Mouse (Mus musculus) CH12.LX (cell line): Measurements from ENCODE around the gene Rxfp4. TPM values are rescaled to one million over a fixed set of nuclear protein-coding genes. Genes with fewer than 3 reads are reported as not detected.

ENCODE experiments used
- DNase-seq: peaks from one replicate; pipeline ENCODE4 v3.0.0-alpha.2; 2013; ENCODE audit errors: extremely low read depth
- H3K27ac ChIP-seq: 2 replicates; pipeline ENCODE4 v1.5.1; 2012; ENCODE audit warnings: low read depth, mild to moderate bottlenecking, control low read depth, moderate library complexity; ENCODE audit not compliant: insufficient read depth
- H3K27me3 ChIP-seq: replicated peaks from 2 replicates; pipeline ENCODE3; 2012; ENCODE audit warnings: inconsistent platforms
- H3K36me3 ChIP-seq, 2 experiments: replicated peaks in 1 of 2; 2 replicates each; pipeline versions ENCODE3 to v1.6.1; 2012; ENCODE audit warnings: inconsistent platforms in 1 of 2, low read length in 1 of 2, mild to moderate bottlenecking in 1 of 2, mixed read lengths in 1 of 2, moderate library complexity in 1 of 2; ENCODE audit not compliant: control insufficient read depth in 1 of 2, insufficient read depth in 1 of 2
- H3K4me1 ChIP-seq, 2 experiments: 2 replicates each; pipeline ENCODE4 v1.6.1; 2012; ENCODE audit warnings: inconsistent platforms in 1 of 2, moderate library complexity in 1 of 2; ENCODE audit not compliant: insufficient read depth in 2 of 2, control insufficient read depth in 1 of 2
- H3K4me2 ChIP-seq: 2 replicates; pipeline ENCODE4 v1.6.1; 2012; ENCODE audit warnings: low read depth, mild to moderate bottlenecking, control low read depth; ENCODE audit not compliant: poor library complexity, insufficient read depth, severe bottlenecking
- H3K4me3 ChIP-seq, 3 experiments: fragments of 150-350 bp in 1 of 3; sonication (generic) in 1 of 3; replicated peaks in 1 of 3; 2 replicates each; pipeline versions ENCODE3 to v1.5.1; 2011 to 2012; ENCODE audit warnings: low read depth in 2 of 3, low read length in 2 of 3, mild to moderate bottlenecking in 2 of 3, moderate library complexity in 2 of 3, control low read depth in 1 of 3, improper control_type of control experiment in 1 of 3, inconsistent platforms in 1 of 3, mixed read lengths in 1 of 3; ENCODE audit not compliant: poor library complexity in 1 of 3
- H3K79me2 ChIP-seq: replicated peaks from 2 replicates; pipeline ENCODE4 v1.6.1; 2012; ENCODE audit warnings: mild to moderate bottlenecking, moderate library complexity; ENCODE audit not compliant: control insufficient read depth, poor library complexity, insufficient read depth, severe bottlenecking; ENCODE audit errors: extremely low read depth
- H3K9ac ChIP-seq: 2 replicates; pipeline ENCODE4 v1.6.1; 2012; ENCODE audit warnings: low read depth, mild to moderate bottlenecking, control low read depth, moderate library complexity; ENCODE audit not compliant: insufficient read depth
- H3K9me3 ChIP-seq: replicated peaks from 2 replicates; pipeline ENCODE3; 2012; ENCODE audit warnings: low read length, inconsistent platforms, mixed read lengths
- BHLHE40 ChIP-seq: IDR thresholded peaks from 2 replicates; pipeline ENCODE4 v1.6.1; 2011; ENCODE audit warnings: mild to moderate bottlenecking, low read depth, low read length, improper control_type of control experiment
- CTCF ChIP-seq, 2 experiments: IDR thresholded peaks in 1 of 2; conservative IDR thresholded peaks in 1 of 2; 2 replicates each; pipeline ENCODE4 v1.5.1; 2011 to 2012; ENCODE audit warnings: low read depth in 2 of 2, low read length in 2 of 2, improper control_type of control experiment in 1 of 2, inconsistent platforms in 1 of 2, mild to moderate bottlenecking in 1 of 2, moderate library complexity in 1 of 2
- E2F4 ChIP-seq: IDR thresholded peaks from 2 replicates; pipeline ENCODE4 v1.6.1; 2011; ENCODE audit warnings: low read depth, low read length, improper control_type of control experiment; ENCODE audit not compliant: insufficient replicate concordance
- ELF1 ChIP-seq: IDR thresholded peaks from 2 replicates; pipeline ENCODE4 v1.6.1; 2014; ENCODE audit warnings: low read depth, mild to moderate bottlenecking, inconsistent platforms, low read length, improper control_type of control experiment
- ETS1 ChIP-seq: conservative IDR thresholded peaks from 2 replicates; pipeline ENCODE4 v1.6.1; 2012; ENCODE audit warnings: low read depth, mild to moderate bottlenecking, inconsistent platforms, low read length, improper control_type of control experiment, moderate library complexity
- HCFC1 ChIP-seq: IDR thresholded peaks from 2 replicates; pipeline ENCODE4 v1.6.1; 2012; ENCODE audit warnings: low read depth, mild to moderate bottlenecking, inconsistent platforms, low read length, improper control_type of control experiment
- IRF4 ChIP-seq: IDR thresholded peaks from 2 replicates; pipeline ENCODE4 v1.6.1; 2014; ENCODE audit warnings: low read depth, mild to moderate bottlenecking, inconsistent platforms, low read length, improper control_type of control experiment
- JUND ChIP-seq: conservative IDR thresholded peaks from 2 replicates; pipeline ENCODE4 v1.6.1; 2011; ENCODE audit warnings: low read depth, low read length, improper control_type of control experiment
- MAX ChIP-seq: IDR thresholded peaks from 2 replicates; pipeline ENCODE4 v1.6.1; 2011; ENCODE audit warnings: low read length, improper control_type of control experiment
- MAZ ChIP-seq: IDR thresholded peaks from 2 replicates; pipeline ENCODE4 v1.6.1; 2012; ENCODE audit warnings: low read depth, mild to moderate bottlenecking, inconsistent platforms, low read length, improper control_type of control experiment, moderate library complexity
- MXI1 ChIP-seq: IDR thresholded peaks from 2 replicates; pipeline ENCODE4 v1.6.1; 2011; ENCODE audit warnings: mild to moderate bottlenecking, low read depth, low read length, improper control_type of control experiment
- PAX5 ChIP-seq: IDR thresholded peaks from 2 replicates; pipeline ENCODE4 v1.6.1; 2012; ENCODE audit warnings: low read length, inconsistent platforms, mixed read lengths
- POLR2A ChIP-seq: IDR thresholded peaks from 2 replicates; pipeline ENCODE4 v1.6.1; 2011; ENCODE audit warnings: low read depth, mild to moderate bottlenecking, improper control_type of control experiment, low read length
- POLR2AphosphoS2 ChIP-seq: IDR thresholded peaks from 2 replicates; pipeline ENCODE4 v1.6.1; 2011; ENCODE audit warnings: low read depth, low read length, improper control_type of control experiment
- RAD21 ChIP-seq: IDR thresholded peaks from 2 replicates; pipeline ENCODE4 v1.6.1; 2011; ENCODE audit warnings: low read depth, mild to moderate bottlenecking, low read length, improper control_type of control experiment, moderate library complexity
- SMC3 ChIP-seq: IDR thresholded peaks from 2 replicates; pipeline ENCODE4 v1.6.1; 2011; ENCODE audit warnings: low read depth, low read length, improper control_type of control experiment
- USF2 ChIP-seq: conservative IDR thresholded peaks from 2 replicates; pipeline ENCODE4 v1.6.1; 2011; ENCODE audit warnings: low read depth, low read length, improper control_type of control experiment
- ZC3H11A ChIP-seq: IDR thresholded peaks from 2 replicates; pipeline ENCODE4 v1.6.1; 2012; ENCODE audit warnings: low read depth, mild to moderate bottlenecking, inconsistent platforms, low read length, improper control_type of control experiment
- ZMIZ1 ChIP-seq: IDR thresholded peaks from 2 replicates; pipeline ENCODE4 v1.6.1; 2012; ENCODE audit warnings: low read depth, mild to moderate bottlenecking, inconsistent platforms, low read length, improper control_type of control experiment
- dilution Hi-C: fragments of 300-500 bp; cut with MboI; formaldehyde crosslinking; loops from 2 replicates; pipeline ENCODE4 v1.14.3; 2020; ENCODE audit warnings: low sequenced_read_pairs; ENCODE audit not compliant: extremely low pct_unique_long_range_greater_than_20kb, extremely low pct_ligation_motif_present
- in situ Hi-C: fragments of 300-500 bp; cut with MboI; formaldehyde crosslinking; loops from 3 replicates; pipeline ENCODE4 v1.14.3; 2019; ENCODE audit warnings: low sequenced_read_pairs, low pct_ligation_motif_present, low pct_unique_long_range_greater_than_20kb, mixed read lengths
- polyA plus RNA-seq: library from polyadenylated mRNA; unstranded; fragments of >175 nt; gene quantifications from 2 replicates; pipeline ENCODE4 v1.2.1, GENCODE M21; 2012; ENCODE audit warnings: low read depth; ENCODE audit not compliant: insufficient read length
- total RNA-seq, 2 experiments: library from RNA; depleted of rRNA; stranded (reverse); fragments of 300-350 nt in 1 of 2; fragments of >200 nt in 1 of 2; gene quantifications; 2 replicates each; pipeline ENCODE4 v1.2.3; 2012 to 2014

Rxfp4 gene
- total and polyA plus RNA-seq, 3 experiments: not detected

- dilution Hi-C loops: no loop called here
- H3K79me2 ChIP-seq: no peaks in the 10 kb centered on the region
- no peak overlapping the region for H3K4me3 ChIP-seq
- no peak overlapping the region for H3K4me2 ChIP-seq
- no peak for DNase-seq
- H3K9ac ChIP-seq: no peak overlapping the region
- H3K36me3 ChIP-seq: no peaks in the 10 kb centered on the region
- H3K4me1 ChIP-seq: peaks cover 2 to 24% of the 10 kb centered on the region in 2 experiments; a peak in 2 of 4 replicates
- no peak overlapping the region for H3K27ac ChIP-seq
- no peaks in the 10 kb centered on the region for H3K9me3 ChIP-seq
- in situ Hi-C loops: loop anchor here (25.0 kb wide), 1 partner anchor 135 kb away; no protein-coding TSS in a partner anchor
- TF ChIP-seq POLR2A (no peak), IRF4 (no peak), HCFC1 (no peak), ELF1 (no peak), ZMIZ1 (no peak), ETS1 (no peak), MAX (no peak), CTCF (conservative IDR thresholded peaks at IDR 0.05 in 1 of 2, IDR thresholded peaks at IDR 0.05 in 1 of 2; ENCODE audit: low read depth in 2 of 2, low read length in 2 of 2) (no peak), PAX5 (no peak), MXI1 (no peak), SMC3 (no peak), POLR2AphosphoS2 (no peak), RAD21 (no peak), ZC3H11A (no peak), BHLHE40 (no peak), JUND (no peak), MAZ (no peak), E2F4 (no peak), USF2 (no peak)
- no peaks in the 10 kb centered on the region for H3K27me3 ChIP-seq
Observed at GRCm38 (mm10) chr3:88602466-88602865, 50.5 kb downstream of the Rxfp4 start.

Other genes starting within 250 kb of the Rxfp4 start
- gene Pmf1, start 242.8 kb downstream of the Rxfp4 start, total RNA-seq (2012; rRNA removed): 99.1 and 99.9 TPM in 2 replicates
- 102 and 104 TPM in 2 replicates for gene Pmf1, start 242.8 kb downstream of the Rxfp4 start, total RNA-seq (2014; rRNA removed)
- 135 and 144 TPM in 2 replicates for gene Pmf1, start 242.8 kb downstream of the Rxfp4 start, polyA plus RNA-seq
- 8.9 and 11.5 TPM in 2 replicates for gene Slc25a44, start 228.0 kb downstream of the Rxfp4 start, total RNA-seq (2012; rRNA removed)
- 12.9 and 13.2 TPM in 2 replicates for gene Slc25a44, start 228.0 kb downstream of the Rxfp4 start, total RNA-seq (2014; rRNA removed)
- 15.9 and 17.5 TPM in 2 replicates for gene Slc25a44, start 228.0 kb downstream of the Rxfp4 start, polyA plus RNA-seq
- 4.5 and 4.7 TPM in 2 replicates for gene Sema4a, start 192.0 kb downstream of the Rxfp4 start, total RNA-seq (2012; rRNA removed)
- gene Sema4a, start 192.0 kb downstream of the Rxfp4 start, total RNA-seq (2014; rRNA removed): 2.3 and 3.5 TPM in 2 replicates
- gene Sema4a, start 192.0 kb downstream of the Rxfp4 start, polyA plus RNA-seq: 7.1 and 7.9 TPM in 2 replicates
- 60.7 and 67.7 TPM in 2 replicates for gene Lmna, start 143.2 kb downstream of the Rxfp4 start, total RNA-seq (2012; rRNA removed)
- gene Lmna, start 143.2 kb downstream of the Rxfp4 start, total RNA-seq (2014; rRNA removed): 16.1 and 19.8 TPM in 2 replicates
- gene Lmna, start 143.2 kb downstream of the Rxfp4 start, polyA plus RNA-seq: 17.2 and 21.5 TPM in 2 replicates
- gene Mex3a, start 120.7 kb downstream of the Rxfp4 start, total RNA-seq (2012; rRNA removed): 3.4 and 4.9 TPM in 2 replicates
- 0.86 and 1.1 TPM in 2 replicates for gene Mex3a, start 120.7 kb downstream of the Rxfp4 start, total RNA-seq (2014; rRNA removed)
- gene Mex3a, start 120.7 kb downstream of the Rxfp4 start, polyA plus RNA-seq: 2.0 and 2.5 TPM in 2 replicates
- gene Rab25, start 104.8 kb downstream of the Rxfp4 start, total RNA-seq (2012; rRNA removed): 4.1 and 7.1 TPM in 2 replicates
- 0.76 and 0.79 TPM in 2 replicates for gene Rab25, start 104.8 kb downstream of the Rxfp4 start, total RNA-seq (2014; rRNA removed)
- 1.8 and 2.0 TPM in 2 replicates for gene Rab25, start 104.8 kb downstream of the Rxfp4 start, polyA plus RNA-seq
- gene Lamtor2, start 100.1 kb downstream of the Rxfp4 start, total RNA-seq (2012; rRNA removed): 73.2 and 96.6 TPM in 2 replicates
- 42.3 and 44.0 TPM in 2 replicates for gene Lamtor2, start 100.1 kb downstream of the Rxfp4 start, total RNA-seq (2014; rRNA removed)
- 56.0 and 83.9 TPM in 2 replicates for gene Lamtor2, start 100.1 kb downstream of the Rxfp4 start, polyA plus RNA-seq
- gene Ubqln4, start 99.4 kb downstream of the Rxfp4 start, total RNA-seq (2012; rRNA removed): 39.6 and 47.3 TPM in 2 replicates
- 22.4 and 22.8 TPM in 2 replicates for gene Ubqln4, start 99.4 kb downstream of the Rxfp4 start, total RNA-seq (2014; rRNA removed)
- gene Ubqln4, start 99.4 kb downstream of the Rxfp4 start, polyA plus RNA-seq: 55.7 and 62.2 TPM in 2 replicates
- gene Ssr2, start 77.3 kb downstream of the Rxfp4 start, total RNA-seq (2012; rRNA removed): 364 and 435 TPM in 2 replicates
- 325 and 377 TPM in 2 replicates for gene Ssr2, start 77.3 kb downstream of the Rxfp4 start, total RNA-seq (2014; rRNA removed)
- gene Ssr2, start 77.3 kb downstream of the Rxfp4 start, polyA plus RNA-seq: 307 and 346 TPM in 2 replicates
- 40.0 and 43.9 TPM in 2 replicates for gene Arhgef2, start 47.2 kb downstream of the Rxfp4 start, total RNA-seq (2012; rRNA removed)
- gene Arhgef2, start 47.2 kb downstream of the Rxfp4 start, total RNA-seq (2014; rRNA removed): 15.0 and 18.5 TPM in 2 replicates
- 31.4 and 43.1 TPM in 2 replicates for gene Arhgef2, start 47.2 kb downstream of the Rxfp4 start, polyA plus RNA-seq
- gene Khdc4, start 32.7 kb upstream of the Rxfp4 start, total RNA-seq (2012; rRNA removed): 35.2 and 40.2 TPM in 2 replicates
- 56.6 and 58.6 TPM in 2 replicates for gene Khdc4, start 32.7 kb upstream of the Rxfp4 start, total RNA-seq (2014; rRNA removed)
- 53.6 TPM in 2 replicates for gene Khdc4, start 32.7 kb upstream of the Rxfp4 start, polyA plus RNA-seq
- 21.4 and 23.7 TPM in 2 replicates for gene Rit1, start 63.7 kb upstream of the Rxfp4 start, total RNA-seq (2012; rRNA removed)
- gene Rit1, start 63.7 kb upstream of the Rxfp4 start, total RNA-seq (2014; rRNA removed): 28.7 and 29.1 TPM in 2 replicates
- gene Rit1, start 63.7 kb upstream of the Rxfp4 start, polyA plus RNA-seq: 18.4 and 20.6 TPM in 2 replicates
- 3.8 and 4.5 TPM in 2 replicates for gene Syt11, start 122.0 kb upstream of the Rxfp4 start, total RNA-seq (2012; rRNA removed)
- gene Syt11, start 122.0 kb upstream of the Rxfp4 start, total RNA-seq (2014; rRNA removed): 5.4 and 5.7 TPM in 2 replicates
- gene Syt11, start 122.0 kb upstream of the Rxfp4 start, polyA plus RNA-seq: 8.2 and 8.8 TPM in 2 replicates
- 26.4 and 29.3 TPM in 2 replicates for gene Gon4l, start 182.1 kb upstream of the Rxfp4 start, total RNA-seq (2012; rRNA removed)
- 15.9 and 16.5 TPM in 2 replicates for gene Gon4l, start 182.1 kb upstream of the Rxfp4 start, total RNA-seq (2014; rRNA removed)
- 32.9 and 35.5 TPM in 2 replicates for gene Gon4l, start 182.1 kb upstream of the Rxfp4 start, polyA plus RNA-seq